11 mouse cellular contexts compared by ENCODE assay signal in genomic region chr16:35729151-35729738, GRCm38 (mm10). TPM values are rescaled to one million over a fixed set of nuclear protein-coding genes. Genes with fewer than 3 reads are reported as not detected.
A peak's percentile ranks its signal among the peaks of the same experiment; 100 is the strongest.
DNase-seq lines count a peak whose midpoint lies in the region; ATAC-seq and TF ChIP-seq lines count a peak whose summit lies in the region.
"Had no signal": no experiment of that assay in that cellular context is flagged by ENCODE, and none has a peak within 500 bp of the region (broad histone marks: within the 10 kb centered on the region; RNA-seq: fewer than 3 reads in every experiment).

No protein-coding gene starts in this region.

- H3K27me3 ChIP-seq in kidney, embryonic 14.5 days (ENCODE audit: control insufficient read depth, insufficient read depth, low read length) = no peaks in the 10 kb centered on the region
- no peaks in the 10 kb centered on the region for H3K27me3 ChIP-seq in ES-Bruce4 (ENCODE audit: control insufficient read depth, insufficient read depth, low read length, poor library complexity, severe bottlenecking)
- no peaks in the 10 kb centered on the region for H3K27me3 ChIP-seq in hindbrain, embryonic 16.5 days (replicated peaks; ENCODE audit: control insufficient read depth, insufficient read depth, low read length)
- H3K27me3 ChIP-seq: CH12.LX had no signal

- TF ChIP-seq EP300 in ES-Bruce4 (IDR thresholded peaks at IDR 0.05; ENCODE audit: insufficient read depth, low read depth, low read length) = peak; percentile 92

- H3K4me3 ChIP-seq in kidney, embryonic 14.5 days (ENCODE audit: low read length) = no peak overlapping the region
- H3K4me3 ChIP-seq in ES-Bruce4 (ENCODE audit: low read depth, low read length) = no peak overlapping the region
- no peak overlapping the region for H3K4me3 ChIP-seq in hindbrain, embryonic 16.5 days (ENCODE audit: low read length)

- no peaks in the 10 kb centered on the region for H3K4me1 ChIP-seq in kidney, embryonic 14.5 days (ENCODE audit: control insufficient read depth, insufficient read depth, low read length)
- H3K4me1 ChIP-seq in ES-Bruce4 (ENCODE audit: control insufficient read depth, insufficient read depth, low read length) = no peaks in the 10 kb centered on the region
- no peaks in the 10 kb centered on the region for H3K4me1 ChIP-seq in hindbrain, embryonic 16.5 days (ENCODE audit: control insufficient read depth, insufficient read depth, low read depth, low read length)

- DNase-seq in kidney, adult 9 months = no peak
- DNase-seq in embryo, embryonic 11 days = peak; percentile 37
- DNase-seq in adrenal gland, postnatal 10 days = no peak
- no peak for DNase-seq in adrenal gland, postnatal 36 days
- no peak for DNase-seq in thymus, postnatal 25 days
- DNase-seq: left cerebral cortex, postnatal 4 days had no signal

- 0 out of 2 replicates have a peak, but pooled peaks cover 3% of the 10 kb centered on the region for H3K36me3 ChIP-seq in kidney, embryonic 14.5 days (ENCODE audit: control insufficient read depth, insufficient read depth, low read length)
- no peaks in the 10 kb centered on the region for H3K36me3 ChIP-seq in ES-Bruce4 (ENCODE audit: control insufficient read depth, insufficient read depth, low read length, poor library complexity, severe bottlenecking)
- no peaks in the 10 kb centered on the region for H3K36me3 ChIP-seq in hindbrain, embryonic 16.5 days (ENCODE audit: control insufficient read depth, insufficient read depth, low read length)

- no peaks in the 10 kb centered on the region for H3K9me3 ChIP-seq in kidney, embryonic 14.5 days (ENCODE audit: control insufficient read depth, low read length)
- no peaks in the 10 kb centered on the region for H3K9me3 ChIP-seq in ES-Bruce4 (replicated peaks; ENCODE audit: control insufficient read depth, insufficient read depth, low read length, poor library complexity, severe bottlenecking)
- H3K9me3 ChIP-seq in hindbrain, embryonic 16.5 days (ENCODE audit: control insufficient read depth, low read length) = no peaks in the 10 kb centered on the region

- WGBS in kidney, embryonic 14.5 days = 42% methylated on average over 8 of the region's 8 CpGs
- WGBS in hindbrain, embryonic 16.5 days = 28% methylated on average over 8 of the region's 8 CpGs

- no peak for TF ChIP-seq CTCF in ES-Bruce4 (IDR thresholded peaks at IDR 0.05; ENCODE audit: low read depth, low read length)

- no peak overlapping the region for H3K27ac ChIP-seq in kidney, embryonic 14.5 days (ENCODE audit: low read depth, low read length)
- no peak overlapping the region for H3K27ac ChIP-seq in ES-Bruce4 (ENCODE audit: insufficient read depth, low read length)
- H3K27ac ChIP-seq in hindbrain, embryonic 16.5 days (ENCODE audit: low read depth, low read length) = no peak overlapping the region

- peak; percentile 79 for ATAC-seq in kidney, embryonic 14.5 days (ENCODE audit: low FRiP score, low TSS enrichment)
- peak; percentile 88 for ATAC-seq in hindbrain, embryonic 16.5 days
- ATAC-seq: intestine, postnatal 0 days had no signal

- no peak for TF ChIP-seq POLR2A in ES-Bruce4 (IDR thresholded peaks at IDR 0.05; ENCODE audit: insufficient read depth, low read length)

- no peak overlapping the region for H3K9ac ChIP-seq in kidney, embryonic 14.5 days (ENCODE audit: low read depth, low read length)
- H3K9ac ChIP-seq in ES-Bruce4 (ENCODE audit: low read depth, poor library complexity, severe bottlenecking) = no peak overlapping the region
- no peak overlapping the region for H3K9ac ChIP-seq in hindbrain, embryonic 16.5 days (ENCODE audit: low read depth, low read length)

- no peak overlapping the region for H3K4me2 ChIP-seq in kidney, embryonic 14.5 days (replicated peaks; ENCODE audit: low read depth, low read length)
- no peak overlapping the region for H3K4me2 ChIP-seq in hindbrain, embryonic 16.5 days (ENCODE audit: low read length)

RNA-seq across cellular contexts. Expression of gene Dirc2, which starts 39.9 kb away (rescaled TPM):
- 14.3 and 17.9 TPM in 2 replicates for polyA plus RNA-seq in kidney, embryonic 14.5 days (2014; fragmentation: Nextera tagmentation; extraction: Ambion mirVana)
- polyA plus RNA-seq in ES-Bruce4 (2011; ENCODE audit: insufficient read depth, insufficient read length, low read depth, missing spikeins) = 18.3 and 18.5 TPM in 2 replicates
- polyA plus RNA-seq in hindbrain, embryonic 16.5 days (2015; fragmentation: Nextera tagmentation; extraction: Ambion mirVana) = 31.9 and 34.1 TPM in 2 replicates
- total RNA-seq in adrenal gland, postnatal 10 days (2021) = 10 to 100 TPM; 27.0 to 30.1 TPM
- total RNA-seq in adrenal gland, postnatal 36 days (2021) = 10 to 100 TPM; 36.1 to 42.2 TPM

RNA-seq across cellular contexts. Expression of gene Hspbap1, which starts 40.9 kb away (rescaled TPM):
- 12.6 and 18.5 TPM in 2 replicates for polyA plus RNA-seq in kidney, embryonic 14.5 days (2014; fragmentation: Nextera tagmentation; extraction: Ambion mirVana)
- polyA plus RNA-seq in ES-Bruce4 (2011; ENCODE audit: insufficient read depth, insufficient read length, low read depth, missing spikeins) = 71.3 and 72.5 TPM in 2 replicates
- polyA plus RNA-seq in hindbrain, embryonic 16.5 days (2015; fragmentation: Nextera tagmentation; extraction: Ambion mirVana) = 12.7 and 13.9 TPM in 2 replicates
- total RNA-seq in adrenal gland, postnatal 10 days (2021) = 1 to 10 TPM; 4.2 to 4.7 TPM
- total RNA-seq in adrenal gland, postnatal 36 days (2021) = 1 to 10 TPM; 5.7 to 7.0 TPM
